Mouse (Mus musculus) kidney, adult 2 months (tissue): ENCODE data around the gene Tmem144. TPM values are rescaled to one million over a fixed set of nuclear protein-coding genes. Genes with fewer than 3 reads are reported as not detected.

Source experiments
- DNase-seq: peaks from one replicate; pipeline ENCODE4 v3.0.0; 2021
- H3K27ac ChIP-seq: fragments of 200-500 bp; 2 replicates; pipeline ENCODE4 v1.5.1; 2012; ENCODE audit warnings: low read depth, low read length, control low read depth, inconsistent platforms; ENCODE audit not compliant: insufficient read depth
- H3K27me3 ChIP-seq: fragments of 200-500 bp; replicated peaks from 2 replicates; pipeline ENCODE4 v1.6.1; 2012; ENCODE audit warnings: mild to moderate bottlenecking, moderate library complexity, low read length, inconsistent platforms; ENCODE audit not compliant: control insufficient read depth, insufficient read depth
- H3K36me3 ChIP-seq: fragments of 200-500 bp; 2 replicates; pipeline ENCODE4 v1.6.1; 2012; ENCODE audit warnings: mild to moderate bottlenecking, moderate library complexity, low read length, inconsistent platforms; ENCODE audit not compliant: control insufficient read depth, insufficient read depth
- H3K4me1 ChIP-seq: fragments of 200-500 bp; 2 replicates; pipeline ENCODE4 v1.6.1; 2011; ENCODE audit warnings: low read length; ENCODE audit not compliant: control insufficient read depth, insufficient read depth
- H3K4me3 ChIP-seq: fragments of 200-500 bp; 2 replicates; pipeline ENCODE4 v1.5.1; 2011; ENCODE audit warnings: mild to moderate bottlenecking, low read depth, low read length, control low read depth; ENCODE audit not compliant: insufficient read depth
- CTCF ChIP-seq: fragments of 200-500 bp; conservative IDR thresholded peaks from 2 replicates; pipeline ENCODE4 v1.5.1; 2011; ENCODE audit warnings: low read depth, mild to moderate bottlenecking, control low read depth, low read length, moderate library complexity, mixed read lengths; ENCODE audit not compliant: insufficient read depth, insufficient read length
- POLR2A ChIP-seq: fragments of 200-500 bp; IDR thresholded peaks from one replicate; pipeline ENCODE4 v1.6.1; 2011; ENCODE audit warnings: low read depth, low read length, control low read depth
- WGBS: fragments of 180-500 bp; shearing (Covaris S2); methylation state at CpG from one replicate; pipeline ENCODE4 v1.1.7; 2018; 5-methylcytosine and 5-hydroxymethylcytosine counted together
- polyA plus RNA-seq: library from polyadenylated mRNA; depleted of rRNA; stranded (reverse); fragments of >200 nt; gene quantifications from 2 replicates; pipeline ENCODE4 v1.2.3, GENCODE M21; 2012; rRNA removed

The Tmem144 gene
- polyA plus RNA-seq, 1 experiment: 7.4 TPM

DNA sequence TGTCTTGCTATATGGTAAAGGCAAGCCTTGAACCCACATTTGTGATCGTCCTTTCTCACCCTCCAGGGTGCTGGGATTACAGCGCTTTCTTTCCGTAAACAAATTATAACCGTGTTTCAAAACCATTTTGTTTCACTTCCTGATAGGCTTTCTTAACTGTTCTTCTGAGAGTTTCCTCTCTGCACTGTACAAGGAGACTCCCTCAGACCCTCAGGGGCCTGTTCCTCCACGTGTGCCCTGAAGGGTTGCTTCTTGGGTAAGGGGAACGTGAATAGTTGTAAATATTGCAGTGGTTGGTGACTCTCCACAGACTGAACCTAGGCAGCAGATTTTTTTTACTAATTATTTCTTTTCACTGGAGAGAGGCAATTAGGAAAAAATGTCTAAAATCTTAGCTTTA, 63.6 kb downstream of the Tmem144 start:
- DNase-seq: no peak
- H3K36me3 ChIP-seq: no peaks in the 10 kb centered on the region
- no peaks in the 10 kb centered on the region for H3K27me3 ChIP-seq
- H3K4me3 ChIP-seq: no peak overlapping the region
- WGBS: 72% methylated on average over 6 of the region's 6 CpGs
- H3K4me1 ChIP-seq: peaks cover 2% of the 10 kb centered on the region; the same call in 1 of the 2 replicates
- no peak overlapping the region for H3K27ac ChIP-seq
- TF ChIP-seq CTCF: no peak
- TF ChIP-seq POLR2A: no peak

DNA sequence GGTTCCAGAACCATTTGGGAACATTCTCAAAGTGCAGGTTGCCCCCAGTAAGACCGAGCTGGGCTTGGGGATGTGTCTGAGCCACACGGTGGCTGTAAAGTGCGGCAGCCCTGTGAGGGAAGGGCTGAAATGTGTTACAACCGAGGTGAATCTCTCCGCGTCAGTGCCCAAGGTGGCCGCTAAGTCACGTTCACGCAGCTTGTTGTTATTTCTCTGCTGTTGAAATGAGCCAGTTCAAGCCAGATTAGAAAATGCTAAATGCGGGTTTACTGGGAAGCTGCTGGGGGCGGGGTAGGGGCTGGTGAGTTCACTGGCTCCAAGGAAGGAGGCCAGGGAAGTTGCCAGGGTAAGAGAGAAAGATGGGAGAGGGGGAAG, 68.2 kb downstream of the Tmem144 start:
- H3K27ac ChIP-seq: no peak overlapping the region
- H3K4me3 ChIP-seq: no peak overlapping the region
- peaks cover 7% of the 10 kb centered on the region; the same call in 1 of the 2 replicates for H3K4me1 ChIP-seq
- TF ChIP-seq POLR2A (no peak), CTCF (no peak)
- H3K36me3 ChIP-seq: no peaks in the 10 kb centered on the region
- 9% methylated on average over 11 of the region's 11 CpGs for WGBS
- no peaks in the 10 kb centered on the region for H3K27me3 ChIP-seq
- DNase-seq: peak; percentile 13

DNA sequence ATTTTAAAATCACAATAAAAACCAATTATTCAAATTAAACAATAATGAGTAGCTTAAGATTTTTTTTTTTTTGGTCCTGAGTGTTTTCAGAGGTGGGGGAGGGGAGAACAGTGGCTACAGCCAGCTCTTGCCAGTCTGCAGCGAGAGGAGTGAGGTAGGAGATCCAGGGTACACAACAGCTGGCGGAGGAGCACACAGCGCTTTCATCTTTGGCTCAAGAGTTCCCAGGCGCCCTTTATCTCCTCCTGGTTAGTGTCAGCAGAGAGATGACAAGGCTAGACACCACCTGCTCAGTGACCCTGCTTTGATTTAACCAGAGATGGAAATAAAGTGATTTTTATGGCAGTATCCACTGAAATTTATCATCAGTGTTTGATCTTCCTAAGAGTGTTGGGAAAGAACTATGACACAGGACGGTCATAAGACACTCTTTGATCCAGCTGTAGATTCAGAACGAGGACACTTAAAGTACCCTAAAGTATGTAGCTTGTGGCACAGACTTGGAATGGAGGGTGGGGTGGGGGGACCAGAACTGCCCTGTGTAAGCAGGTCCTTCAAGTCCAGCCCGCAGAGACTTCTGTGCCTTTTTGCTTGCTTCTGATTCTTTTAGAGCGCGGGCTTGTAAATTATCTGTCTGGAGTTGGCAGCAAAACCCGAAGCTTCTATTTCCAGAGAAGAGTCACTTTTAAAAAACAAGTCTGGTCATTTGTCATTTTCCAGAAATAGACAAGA, 68.8 kb downstream of the Tmem144 start:
- no peak for DNase-seq
- peaks cover 7% of the 10 kb centered on the region; the same call in 1 of the 2 replicates for H3K4me1 ChIP-seq
- H3K36me3 ChIP-seq: no peaks in the 10 kb centered on the region
- H3K27me3 ChIP-seq: no peaks in the 10 kb centered on the region
- no peak overlapping the region for H3K27ac ChIP-seq
- 26% methylated on average over 10 of the region's 10 CpGs for WGBS
- TF ChIP-seq POLR2A (no peak), CTCF (no peak)
- H3K4me3 ChIP-seq: no peak overlapping the region

DNA sequence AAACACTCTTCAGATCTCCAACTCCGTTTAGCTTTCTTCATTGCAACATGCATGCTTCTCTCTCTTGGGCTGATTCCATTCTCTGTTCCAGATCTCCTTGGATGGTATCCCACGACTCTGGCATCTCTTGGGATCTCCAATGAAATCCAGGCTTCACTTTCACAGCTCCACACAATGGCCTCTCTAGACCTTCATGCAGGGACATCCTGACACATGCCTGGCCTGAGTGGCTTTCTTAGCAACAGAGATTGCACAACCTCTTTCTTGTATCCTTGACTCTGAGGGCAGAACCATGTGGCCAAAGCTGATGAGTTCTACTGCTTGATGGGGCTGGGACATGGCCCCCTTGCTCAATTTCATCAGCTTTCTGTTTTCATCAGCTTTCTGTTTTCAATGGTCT, 79.9 kb downstream of the Tmem144 start:
- Histone ChIP-seq H3K27me3 (no peaks in the 10 kb centered on the region), H3K36me3 (no peaks in the 10 kb centered on the region), H3K27ac (no peak overlapping the region), H3K4me1 (no peaks in the 10 kb centered on the region), H3K4me3 (no peak overlapping the region)
- TF ChIP-seq CTCF (no peak), POLR2A (no peak)
- DNase-seq: no peak
- WGBS: 68% methylated on average over 2 of the region's 2 CpGs

Other genes starting within 250 kb of the Tmem144 start
- 1.1 and 1.2 TPM in 2 replicates for gene 4930579G24Rik, start 223.7 kb downstream of the Tmem144 start, polyA plus RNA-seq
- 277 and 354 TPM in 2 replicates for gene Etfdh, start 223.3 kb downstream of the Tmem144 start, polyA plus RNA-seq
- 0.03 and 0.09 TPM in 2 replicates for gene Rxfp1, start 114.9 kb downstream of the Tmem144 start, polyA plus RNA-seq
- 2.1 and 2.4 TPM in 2 replicates for gene Fam198b, start 31.8 kb upstream of the Tmem144 start, polyA plus RNA-seq